Mouse (Mus musculus) limb, embryonic 14.5 days (tissue): ENCODE results near the gene Slc6a21. TPM values are rescaled to one million over a fixed set of nuclear protein-coding genes. Genes with fewer than 3 reads are reported as not detected.

ENCODE experiments used
- ATAC-seq: fragments of 200-750 bp; cut with Nextera tagmentation; 2 replicates; pipeline ENCODE4 v1.8.0; 2017; ENCODE audit warnings: low read depth, moderate number of reproducible peaks, moderate TSS enrichment; ENCODE audit not compliant: low FRiP score
- DNase-seq: peaks from one replicate; pipeline ENCODE4 v3.0.0-alpha.2; 2015; ENCODE audit warnings: low spot score
- H3K27ac ChIP-seq: fragments of 300-500 bp; sonication (generic); replicated peaks from 2 replicates; pipeline ENCODE4 v1.5.1; 2014; ENCODE audit warnings: low read depth, mild to moderate bottlenecking, low read length, moderate library complexity, mixed read lengths
- H3K27me3 ChIP-seq: fragments of 300-500 bp; sonication (generic); 2 replicates; pipeline ENCODE4 v1.6.1; 2014; ENCODE audit warnings: low read length, mixed read lengths; ENCODE audit not compliant: control insufficient read depth, insufficient read depth
- H3K36me3 ChIP-seq: fragments of 300-500 bp; sonication (generic); 2 replicates; pipeline ENCODE4 v1.6.1; 2014; ENCODE audit warnings: mild to moderate bottlenecking, low read length, moderate library complexity, mixed read lengths; ENCODE audit not compliant: control insufficient read depth, insufficient read depth
- H3K4me1 ChIP-seq: fragments of 300-500 bp; sonication (generic); 2 replicates; pipeline ENCODE4 v1.6.1; 2014; ENCODE audit warnings: antibody characterized with exemption, low read length, mixed read lengths; ENCODE audit not compliant: control insufficient read depth, insufficient read depth
- H3K4me2 ChIP-seq: fragments of 300-500 bp; sonication (generic); replicated peaks from 2 replicates; pipeline ENCODE4 v1.6.1; 2014; ENCODE audit warnings: low read depth, mild to moderate bottlenecking, low read length, moderate library complexity; ENCODE audit not compliant: severe bottlenecking
- H3K4me3 ChIP-seq: fragments of 300-500 bp; sonication (generic); replicated peaks from 2 replicates; pipeline ENCODE4 v1.5.1; 2014; ENCODE audit warnings: low read length
- H3K9ac ChIP-seq: fragments of 300-500 bp; sonication (generic); 2 replicates; pipeline ENCODE4 v1.6.1; 2014; ENCODE audit warnings: mild to moderate bottlenecking, low read depth, low read length, moderate library complexity; ENCODE audit not compliant: severe bottlenecking
- H3K9me3 ChIP-seq: fragments of 300-500 bp; sonication (generic); 2 replicates; pipeline ENCODE4 v1.6.1; 2016; ENCODE audit warnings: low read length; ENCODE audit not compliant: control insufficient read depth
- POLR2A ChIP-seq: fragments of 200-500 bp; IDR thresholded peaks from 2 replicates; pipeline ENCODE4 v1.8.0; 2012; ENCODE audit warnings: inconsistent platforms, mild to moderate bottlenecking, moderate library complexity, borderline replicate concordance; ENCODE audit not compliant: insufficient read depth, insufficient read length; ENCODE audit errors: extremely low read depth
- WGBS: fragments of 180-500 bp; shearing (Covaris S2); extraction: QIAGEN DNeasy Blood & Tissue Kit; methylation state at CpG from one replicate; pipeline ENCODE4 v1.1.7; 2014; 5-methylcytosine and 5-hydroxymethylcytosine counted together
- polyA plus RNA-seq, 2 experiments: library from polyadenylated mRNA; depleted of rRNA in 1 of 2; stranded (reverse) in 1 of 2; unstranded in 1 of 2; fragments of >200 nt; fragmentation: Nextera tagmentation in 1 of 2; extraction: Ambion mirVana in 1 of 2; gene quantifications; 2 replicates each; pipeline versions ENCODE4 v1.2.1 to v1.2.3; 2012 to 2014

Gene Slc6a21
- polyA plus RNA-seq, 2 experiments, result not detected

- H3K4me3 ChIP-seq, result no peak overlapping the region
- no peaks in the 10 kb centered on the region for H3K27me3 ChIP-seq
- WGBS, result 65% methylated on average over 8 of the region's 8 CpGs
- ATAC-seq (no peak), DNase-seq (no peak)
- H3K27ac ChIP-seq, result no peak overlapping the region
- no peak overlapping the region for H3K4me2 ChIP-seq
- H3K36me3 ChIP-seq, result peaks cover 26% of the 10 kb centered on the region
- H3K9ac ChIP-seq, result no peak overlapping the region
- no peak for TF ChIP-seq POLR2A
- H3K9me3 ChIP-seq, result no peaks in the 10 kb centered on the region
- no peaks in the 10 kb centered on the region for H3K4me1 ChIP-seq
Measured at GRCm38 (mm10) chr7:45302626-45303025, 25.3 kb downstream of the Slc6a21 start.

GRCm38 (mm10) chr7:45304869-45305268 lies 27.6 kb downstream of the Slc6a21 start:
- TF ChIP-seq POLR2A, result no peak
- ATAC-seq, result no peak

GRCm38 (mm10) chr7:45305275-45305674 lies 28.0 kb downstream of the Slc6a21 start:
- Histone ChIP-seq H3K4me2 (no peak overlapping the region), H3K36me3 (peaks cover 44% of the 10 kb centered on the region), H3K9me3 (no peaks in the 10 kb centered on the region), H3K9ac (no peak overlapping the region), H3K27me3 (no peaks in the 10 kb centered on the region), H3K27ac (no peak overlapping the region), H3K4me1 (no peaks in the 10 kb centered on the region), H3K4me3 (no peak overlapping the region)
- DNase-seq (peak; percentile 21), ATAC-seq (no peak)
- WGBS, result 5% methylated on average over 17 of the region's 17 CpGs
- no peak for TF ChIP-seq POLR2A

More at GRCm38 (mm10) chr7:45304869-45305268, 27.6 kb downstream of the Slc6a21 start:
- Histone ChIP-seq H3K9ac (no peak overlapping the region), H3K36me3 (peaks cover 40% of the 10 kb centered on the region), H3K27me3 (no peaks in the 10 kb centered on the region), H3K27ac (no peak overlapping the region), H3K9me3 (no peaks in the 10 kb centered on the region), H3K4me3 (no peak overlapping the region), H3K4me2 (no peak overlapping the region), H3K4me1 (no peaks in the 10 kb centered on the region)
- no peak for DNase-seq
- 16% methylated on average over 11 of the region's 13 CpGs for WGBS

GRCm38 (mm10) chr7:45308551-45309240 lies 31.4 kb downstream of the Slc6a21 start:
- no peak for ATAC-seq
- H3K27ac ChIP-seq, result no peak overlapping the region
- H3K27me3 ChIP-seq, result no peaks in the 10 kb centered on the region
- peaks cover 40% of the 10 kb centered on the region for H3K36me3 ChIP-seq
- TF ChIP-seq POLR2A, result no peak
- no peak overlapping the region for H3K9ac ChIP-seq
- 71% methylated on average over 15 of the region's 15 CpGs for WGBS
- H3K9me3 ChIP-seq, result no peaks in the 10 kb centered on the region
- DNase-seq, result no peak
- no peak overlapping the region for H3K4me2 ChIP-seq
- H3K4me3 ChIP-seq, result no peak overlapping the region
- peaks cover 12% of the 10 kb centered on the region for H3K4me1 ChIP-seq

DNA sequence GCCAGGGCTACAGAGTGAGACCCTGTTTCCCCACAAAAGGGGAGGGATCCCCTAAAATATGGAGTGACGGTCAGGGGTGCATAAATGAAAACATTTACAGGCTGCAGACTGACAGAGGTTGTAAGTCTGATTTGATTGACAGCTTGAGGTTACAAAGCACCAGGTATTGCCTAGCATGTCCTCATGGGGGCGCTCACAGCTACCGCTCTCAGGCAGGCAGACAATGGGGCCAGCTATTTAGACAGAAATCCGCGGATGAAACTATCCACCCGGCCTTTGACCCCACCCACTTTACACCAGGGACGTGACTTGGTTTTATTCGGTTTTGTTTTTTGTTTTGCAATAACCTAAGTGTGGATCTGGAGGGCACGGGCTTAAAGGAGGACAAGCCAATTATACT lies 32.1 kb downstream of the Slc6a21 start:
- no peak for TF ChIP-seq POLR2A
- no peak overlapping the region for H3K4me3 ChIP-seq
- DNase-seq, result peak; percentile 48
- 14% methylated on average over 9 of the region's 9 CpGs for WGBS
- no peak for ATAC-seq
- no peak overlapping the region for H3K4me2 ChIP-seq
- no peak overlapping the region for H3K27ac ChIP-seq
- no peaks in the 10 kb centered on the region for H3K27me3 ChIP-seq
- peaks cover 36% of the 10 kb centered on the region for H3K36me3 ChIP-seq
- H3K4me1 ChIP-seq, result peaks cover 15% of the 10 kb centered on the region
- H3K9ac ChIP-seq, result no peak overlapping the region
- H3K9me3 ChIP-seq, result no peaks in the 10 kb centered on the region
